Mouse (Mus musculus): Measurements from ENCODE around the gene Fnip2. TPM values are rescaled to one million over a fixed set of nuclear protein-coding genes. Genes with fewer than 3 reads are reported as not detected.
"Not testable (repeated sequence)": the region's sequence is repeated elsewhere in the genome, so short reads cannot be mapped to it uniquely, and the experiment has no call there.

Fnip2 gene
- total RNA-seq, 2 experiments from 2014 or later = 35.5 to 93.3 TPM

DNA sequence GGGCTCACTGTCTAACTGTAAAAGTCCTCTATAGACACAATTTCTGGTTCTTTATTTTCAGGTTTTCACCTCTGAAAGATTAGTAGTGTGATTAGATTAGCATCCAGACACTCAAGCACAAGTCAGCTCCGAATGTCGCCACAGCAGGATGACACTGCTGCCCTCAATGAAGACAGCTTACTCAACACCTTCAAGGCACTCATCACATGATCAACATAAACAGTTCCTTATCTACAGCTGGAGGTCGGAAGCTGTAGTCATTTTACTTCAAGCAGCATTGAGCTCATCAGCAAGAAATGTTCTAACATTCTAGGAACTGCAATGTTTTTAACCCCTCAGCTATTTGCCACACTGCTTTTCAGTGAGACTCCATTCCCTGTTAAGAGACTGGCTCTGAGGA lies 76.0 kb downstream of the Fnip2 start:
- ATAC-seq (replicated peaks; ENCODE audit: low FRiP score, poor library complexity, severe bottlenecking) = no peak

DNA sequence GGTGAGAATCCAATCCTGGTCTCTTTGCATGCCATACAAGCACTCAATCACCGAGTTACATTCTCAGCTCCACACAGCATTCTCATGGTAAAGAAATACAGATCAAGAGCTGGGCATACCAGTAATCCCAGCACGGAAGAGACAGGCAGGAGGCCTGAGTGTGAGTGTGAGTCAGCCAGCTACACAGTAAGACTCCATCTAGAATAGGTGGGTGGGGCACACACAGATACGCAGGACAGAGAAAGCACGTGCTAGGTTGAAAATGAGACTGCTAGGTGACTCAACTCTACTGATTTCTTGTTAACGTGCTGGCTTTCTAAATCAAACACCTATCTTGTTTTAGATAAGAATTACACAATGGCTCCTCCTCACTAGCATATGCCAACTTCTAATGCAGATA lies 77.5 kb downstream of the Fnip2 start:
- ATAC-seq (replicated peaks; ENCODE audit: low FRiP score, poor library complexity, severe bottlenecking) = no peak

DNA sequence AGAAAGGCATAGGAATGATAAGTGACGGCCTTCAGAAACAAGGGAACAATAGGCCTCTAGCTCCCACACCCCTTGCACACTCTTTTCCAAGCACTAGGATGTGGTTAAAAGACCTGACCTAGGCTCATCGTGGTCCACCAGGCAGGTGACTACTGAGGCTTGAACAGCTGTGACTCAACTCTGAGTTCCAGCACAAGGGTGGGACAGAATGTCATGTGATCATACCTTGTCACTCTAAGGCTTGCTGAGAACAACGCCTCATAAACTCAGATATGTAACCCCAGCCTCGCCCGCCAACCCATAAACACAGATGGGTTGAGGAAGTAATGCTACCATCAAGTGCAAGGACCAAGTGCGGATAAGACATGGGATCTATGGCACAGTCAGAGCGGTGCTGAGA lies 79.6 kb downstream of the Fnip2 start:
- ATAC-seq (replicated peaks; ENCODE audit: low FRiP score, poor library complexity, severe bottlenecking) = no peak

DNA sequence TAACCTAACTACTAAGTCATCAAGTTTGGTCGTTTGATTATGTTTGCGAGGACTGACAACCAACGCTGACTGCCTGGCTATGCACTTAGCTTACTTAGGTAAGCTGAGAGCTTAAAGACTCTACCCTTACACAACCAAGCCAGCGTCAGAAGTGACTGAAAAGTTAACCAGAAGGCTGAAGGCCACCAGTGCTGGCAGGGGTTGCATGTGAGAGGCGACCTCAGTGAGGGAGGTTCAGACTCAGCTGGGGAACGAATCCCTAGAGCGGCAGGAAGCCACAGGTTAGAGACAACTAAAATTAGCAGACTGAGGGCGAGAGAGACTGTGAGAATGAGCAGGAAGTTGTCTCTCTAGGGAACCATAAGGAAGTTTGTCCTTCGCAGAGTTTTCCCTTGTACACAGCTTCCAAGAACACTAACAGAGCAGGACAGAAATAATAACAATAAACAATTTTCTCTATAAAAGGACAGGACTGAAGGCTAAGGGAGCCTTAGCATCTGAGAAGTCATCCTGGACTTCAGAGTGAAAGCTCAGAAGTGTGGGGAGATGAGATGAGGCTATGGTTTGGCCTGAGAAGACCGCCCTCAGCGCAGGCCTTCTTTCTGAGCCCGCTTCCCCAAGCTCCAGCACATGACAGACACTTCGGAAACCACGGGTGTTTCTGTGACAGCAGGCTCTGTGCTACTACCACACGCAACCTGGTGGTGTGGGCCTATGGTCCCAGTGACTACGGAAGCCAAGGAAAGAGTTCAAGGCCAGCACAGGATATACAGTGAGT lies 83.1 kb downstream of the Fnip2 start:
- no peak for ATAC-seq (replicated peaks; ENCODE audit: low FRiP score, poor library complexity, severe bottlenecking)

DNA sequence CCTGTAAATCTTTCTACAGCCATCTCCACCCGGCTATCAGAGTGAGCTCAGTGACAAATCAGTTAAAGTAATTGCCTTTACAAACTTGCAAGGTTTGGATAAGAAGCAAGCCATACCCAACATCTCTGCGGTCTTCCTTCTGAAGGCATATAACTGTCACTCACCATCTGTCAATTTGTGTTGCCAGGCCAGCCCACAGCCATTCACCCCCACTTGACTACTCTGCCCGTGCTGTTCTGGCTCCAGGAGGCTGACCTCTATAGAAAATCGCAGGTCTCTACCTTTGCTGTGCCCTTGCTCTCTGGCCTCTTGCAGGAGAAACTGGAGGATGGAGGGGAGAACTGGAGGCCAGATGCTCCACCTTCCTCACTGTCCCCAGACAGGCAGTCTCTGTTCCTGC lies 88.7 kb downstream of the Fnip2 start:
- no peak for ATAC-seq (replicated peaks; ENCODE audit: low FRiP score, poor library complexity, severe bottlenecking)

DNA sequence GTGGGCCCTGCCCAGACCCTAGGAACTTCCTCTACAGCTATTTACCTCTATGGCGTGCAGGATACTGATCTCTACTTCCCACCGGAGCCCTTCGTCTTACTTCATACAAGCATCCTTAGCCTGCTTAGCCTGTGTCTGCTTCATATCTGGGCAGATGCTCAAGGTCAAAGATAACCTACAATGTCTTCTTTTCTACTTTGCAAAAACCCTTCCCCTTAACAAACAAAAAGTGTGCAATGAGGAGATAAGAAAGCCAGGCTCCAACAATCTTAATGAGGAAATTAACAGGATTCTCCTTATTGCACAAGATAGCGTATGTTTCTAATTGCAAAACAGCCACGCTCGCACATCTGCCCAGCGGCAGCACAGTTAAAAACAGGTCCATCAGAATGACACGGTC lies 89.2 kb downstream of the Fnip2 start:
- no peak for ATAC-seq (replicated peaks; ENCODE audit: low FRiP score, poor library complexity, severe bottlenecking)

DNA sequence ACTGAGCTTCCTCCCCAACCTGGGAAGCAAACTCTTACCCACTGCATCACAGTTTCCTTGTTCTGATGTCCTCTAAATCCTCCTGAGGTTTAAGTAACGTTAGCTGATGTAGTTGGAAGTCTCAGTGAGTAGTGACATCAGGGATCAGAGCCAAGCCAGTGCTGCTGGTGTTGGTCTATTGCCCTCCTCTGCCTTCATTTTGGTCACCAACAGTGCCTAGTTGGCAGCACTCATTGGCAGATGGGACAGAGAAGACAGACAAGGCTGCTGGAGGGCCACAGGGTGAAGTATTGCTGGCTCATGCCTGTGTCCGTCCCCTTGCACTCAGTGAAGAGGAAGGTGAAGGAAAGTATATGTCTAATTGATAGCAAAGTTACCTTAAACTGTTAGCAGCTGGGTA lies 91.6 kb downstream of the Fnip2 start:
- no peak for ATAC-seq (replicated peaks; ENCODE audit: low FRiP score, poor library complexity, severe bottlenecking)

DNA sequence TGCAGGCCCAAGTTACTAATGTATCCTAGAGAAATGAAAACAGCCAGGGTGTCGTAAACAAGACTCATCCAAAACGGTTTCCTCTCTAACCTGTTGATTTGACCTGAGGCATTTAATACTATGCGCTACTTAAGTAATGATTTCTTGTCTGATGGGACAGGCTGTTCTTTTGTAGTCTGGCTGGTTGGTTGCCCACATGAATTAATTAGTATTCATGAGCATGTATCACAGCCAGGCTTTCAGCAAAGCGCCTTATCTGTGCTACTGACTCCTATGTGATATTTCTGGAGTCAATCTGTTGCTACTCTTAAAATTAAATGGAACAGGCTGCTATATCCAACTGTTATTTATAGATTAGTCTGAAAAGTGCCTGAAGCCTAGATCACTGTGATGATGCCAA lies 92.7 kb downstream of the Fnip2 start:
- ATAC-seq (replicated peaks; ENCODE audit: low FRiP score, poor library complexity, severe bottlenecking) = no peak

DNA sequence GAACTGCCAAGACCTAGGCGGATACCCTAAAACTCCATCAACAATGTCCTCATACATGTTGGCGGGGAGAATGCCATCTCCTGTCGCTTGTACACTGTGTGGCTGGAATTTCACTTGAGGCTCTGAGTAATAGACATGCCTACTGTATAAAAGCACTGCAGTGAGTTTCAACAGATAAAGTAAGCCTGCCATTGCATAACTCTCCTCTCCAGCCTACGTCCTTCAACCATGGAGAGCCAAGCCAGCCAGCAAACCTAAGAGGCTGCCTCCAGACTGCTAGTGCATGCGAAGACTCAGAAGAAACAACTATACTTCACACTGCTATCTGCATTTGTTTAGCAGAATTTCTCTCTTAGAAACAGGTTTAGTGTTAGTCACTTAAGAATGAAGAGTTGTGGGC lies 95.2 kb downstream of the Fnip2 start:
- ATAC-seq (replicated peaks; ENCODE audit: low FRiP score, poor library complexity, severe bottlenecking) = no peak

DNA sequence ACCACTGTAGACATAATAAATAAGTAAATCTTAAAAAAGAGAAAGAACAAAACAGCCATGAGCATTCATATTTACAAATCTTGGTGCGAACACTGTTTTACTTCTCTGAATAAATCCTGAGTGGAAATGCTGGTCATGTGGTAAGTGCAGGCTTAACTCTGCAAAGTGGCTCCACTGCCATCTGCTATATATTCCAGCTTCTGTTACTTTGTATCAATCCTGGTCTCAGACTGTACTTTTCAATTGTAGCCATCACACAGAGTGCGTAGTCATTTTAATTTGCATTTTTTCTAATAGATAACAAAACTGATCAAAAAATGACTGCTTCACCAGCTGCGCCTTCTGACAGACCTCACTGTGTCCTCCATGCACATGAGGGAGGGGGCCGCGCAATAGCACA lies 98.2 kb downstream of the Fnip2 start:
- ATAC-seq (replicated peaks; ENCODE audit: low FRiP score, poor library complexity, severe bottlenecking) = no peak

DNA sequence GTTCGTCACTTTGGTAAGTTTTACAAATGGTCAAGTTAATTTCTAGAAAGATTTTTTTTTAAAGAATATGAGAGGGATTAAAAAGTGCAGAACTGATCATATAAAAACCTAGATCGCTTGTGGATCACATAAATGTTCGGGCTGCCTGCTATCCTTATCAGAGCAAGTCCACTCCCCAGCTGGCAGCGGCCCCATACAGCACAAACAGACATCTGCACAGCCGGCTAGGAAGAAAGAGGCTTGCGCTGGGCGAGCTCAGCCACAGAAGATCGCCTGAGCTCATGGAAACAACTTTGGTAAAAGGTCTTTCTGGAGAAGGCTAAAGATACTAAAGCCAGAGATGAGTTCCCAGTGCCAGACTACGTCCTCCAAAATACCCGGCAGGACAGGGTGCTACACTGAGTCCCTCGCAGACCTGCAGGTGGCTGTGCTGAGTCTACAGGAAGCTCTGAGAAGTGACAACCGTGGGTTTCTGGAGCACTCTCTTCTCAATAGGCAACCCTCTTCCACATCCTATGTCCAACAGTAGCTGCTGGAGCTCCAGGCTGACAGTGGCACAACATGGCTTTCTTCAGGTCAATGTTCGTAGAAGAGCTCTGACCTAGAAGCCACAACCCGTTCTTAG lies 108.8 kb downstream of the Fnip2 start:
- ATAC-seq (replicated peaks; ENCODE audit: low FRiP score, poor library complexity, severe bottlenecking) = no peak

DNA sequence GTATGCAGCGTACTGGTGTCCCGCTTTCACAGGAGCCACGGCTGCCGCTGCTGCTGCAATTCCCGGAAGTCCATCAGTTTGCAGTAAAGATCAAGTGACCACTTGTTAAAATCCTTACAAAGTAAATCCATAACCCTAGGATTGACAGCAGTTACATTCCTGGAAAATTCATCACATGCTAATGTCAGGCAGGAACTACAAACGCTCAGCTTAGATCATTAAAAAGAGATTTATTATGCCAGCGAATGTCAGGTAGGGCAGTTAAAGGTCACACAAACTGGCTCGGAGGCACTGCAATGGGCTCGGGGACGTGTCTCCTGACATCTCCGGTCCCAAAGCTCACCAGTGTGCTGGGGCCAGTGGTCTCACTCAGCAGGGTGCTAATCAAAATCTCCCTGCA lies 111.8 kb downstream of the Fnip2 start:
- ATAC-seq (replicated peaks; ENCODE audit: low FRiP score, poor library complexity, severe bottlenecking) = no peak

- ATAC-seq (replicated peaks; ENCODE audit: low FRiP score, poor library complexity, severe bottlenecking) = no peak
Observed at GRCm38 (mm10) chr3:79452696-79453263, 114.8 kb downstream of the Fnip2 start.

DNA sequence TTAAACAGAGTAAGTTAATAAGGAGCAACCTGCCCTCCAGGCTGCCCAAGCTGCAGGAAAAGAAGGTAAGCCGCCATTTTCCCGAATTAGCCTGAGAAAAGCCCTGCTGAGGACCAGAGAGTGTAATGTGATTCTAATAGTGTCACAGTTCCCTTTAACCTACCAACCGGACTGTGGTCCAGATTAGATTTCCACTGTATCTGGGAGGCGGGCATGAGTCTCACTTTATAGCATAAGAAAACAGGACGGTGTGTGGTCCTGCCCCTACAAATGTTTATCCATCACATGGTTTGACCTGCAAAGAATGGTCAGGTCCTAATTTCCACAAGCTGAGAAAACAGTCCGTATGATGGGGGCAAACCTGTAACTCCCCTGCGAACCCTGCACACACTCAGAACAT lies 118.2 kb downstream of the Fnip2 start:
- no peak for ATAC-seq (replicated peaks; ENCODE audit: low FRiP score, poor library complexity, severe bottlenecking)

DNA sequence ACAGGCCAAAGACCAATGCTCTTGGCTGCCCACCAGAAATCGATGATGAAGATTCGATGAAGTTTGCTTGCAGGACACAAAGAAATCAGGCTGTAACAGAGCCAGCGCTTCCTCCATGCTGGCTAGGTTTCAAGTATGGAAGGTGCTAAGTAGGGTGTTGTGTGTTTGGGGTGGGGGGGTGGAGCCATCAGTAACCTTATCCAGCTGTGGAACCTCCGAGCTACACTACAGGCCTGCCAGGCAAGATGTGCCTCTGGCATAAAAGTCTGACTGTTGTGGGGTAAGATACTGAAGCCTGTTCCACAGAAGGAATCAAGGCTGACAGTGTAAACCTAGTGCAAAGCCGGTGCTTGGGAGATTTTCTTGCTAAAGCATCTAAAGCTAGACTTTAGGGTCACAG lies 119.2 kb downstream of the Fnip2 start:
- ATAC-seq (replicated peaks; ENCODE audit: low FRiP score, poor library complexity, severe bottlenecking) = no peak

GRCm38 (mm10) chr3:79446648-79447047 lies 120.9 kb downstream of the Fnip2 start:
- ATAC-seq (replicated peaks; ENCODE audit: low FRiP score, poor library complexity, severe bottlenecking) = not testable (repeated sequence)

DNA sequence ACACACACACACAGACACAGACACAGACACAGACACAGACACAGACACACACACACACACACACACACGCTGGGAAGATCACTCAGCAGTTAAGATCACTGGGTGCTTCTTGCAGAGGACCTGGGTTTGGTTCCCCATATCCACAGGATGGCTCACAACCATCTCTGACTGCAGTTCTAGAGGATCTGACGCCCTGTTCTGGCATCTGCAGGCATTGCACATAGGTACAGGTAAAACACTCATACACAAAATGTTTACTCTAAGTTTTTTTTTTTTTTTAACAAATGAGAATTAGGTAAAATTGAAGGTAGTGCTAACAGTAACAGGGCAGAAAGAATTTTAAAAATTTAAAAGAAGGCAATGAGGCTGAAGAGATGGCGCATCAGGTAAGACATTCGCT lies 121.5 kb downstream of the Fnip2 start:
- no peak for ATAC-seq (replicated peaks; ENCODE audit: low FRiP score, poor library complexity, severe bottlenecking)

DNA sequence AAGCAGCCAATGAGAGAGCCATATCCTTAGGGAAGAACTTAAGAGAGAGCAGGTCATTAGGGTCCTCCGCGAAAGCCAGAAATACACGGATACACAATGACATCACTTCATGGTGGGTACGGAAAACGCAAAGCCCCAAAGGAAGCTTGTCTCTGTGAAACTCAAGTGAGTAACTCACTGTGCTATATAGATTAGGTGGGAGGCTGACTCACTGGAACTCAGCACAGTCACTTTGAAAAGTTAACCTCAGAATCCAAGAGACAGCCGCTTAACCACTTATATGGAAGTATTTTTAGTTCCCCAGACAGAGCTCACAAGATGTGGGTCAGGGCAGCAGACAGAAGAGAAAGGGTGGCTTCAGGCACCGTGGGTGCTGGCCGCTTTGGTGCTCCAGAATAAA lies 122.6 kb downstream of the Fnip2 start:
- no peak for ATAC-seq (replicated peaks; ENCODE audit: low FRiP score, poor library complexity, severe bottlenecking)

DNA sequence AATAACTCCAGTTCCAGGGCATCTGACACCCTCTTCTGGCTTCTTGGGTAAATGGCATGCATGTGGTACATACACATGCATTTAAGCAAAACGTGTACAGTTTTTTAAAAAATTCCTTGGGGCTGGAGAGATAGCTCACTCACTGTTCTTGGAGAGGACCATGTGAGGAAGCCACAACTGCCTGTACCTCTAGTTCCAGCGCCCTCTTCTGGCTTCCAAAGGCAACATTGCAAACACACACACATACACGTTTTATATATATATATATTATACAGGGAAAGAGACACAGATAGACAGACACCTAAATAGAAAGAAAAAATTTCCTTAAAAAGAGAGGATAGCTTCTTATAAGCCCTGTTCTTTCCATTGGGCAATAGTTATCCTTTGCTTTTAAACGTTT lies 123.7 kb downstream of the Fnip2 start:
- ATAC-seq (replicated peaks; ENCODE audit: low FRiP score, poor library complexity, severe bottlenecking) = no peak

- ATAC-seq (replicated peaks; ENCODE audit: low FRiP score, poor library complexity, severe bottlenecking) = no peak
Observed at GRCm38 (mm10) chr3:79440976-79441491, 126.6 kb downstream of the Fnip2 start.

DNA sequence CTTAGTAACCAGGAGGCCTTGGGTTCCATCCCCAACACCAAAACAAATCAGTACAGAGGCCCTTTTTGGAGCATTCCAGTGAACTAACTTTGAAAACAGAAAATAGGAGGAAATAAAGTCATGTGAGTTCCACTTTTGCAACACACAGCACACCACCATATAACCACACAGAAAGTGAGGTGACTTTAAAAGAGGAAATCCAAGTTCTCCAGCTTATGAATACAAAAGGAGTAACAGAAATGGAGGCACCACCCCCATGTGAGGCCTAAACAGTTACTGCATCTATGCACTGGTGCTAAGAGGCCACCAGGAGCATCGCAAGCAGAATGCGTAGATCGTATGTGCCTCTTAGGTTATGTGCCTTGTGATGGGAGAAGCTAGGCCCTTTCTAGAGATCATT lies 129.3 kb downstream of the Fnip2 start:
- no peak for ATAC-seq (replicated peaks; ENCODE audit: low FRiP score, poor library complexity, severe bottlenecking)
